Comparison of ENCODE assay signal across 8 mouse cellular contexts in the genomic region with DNA sequence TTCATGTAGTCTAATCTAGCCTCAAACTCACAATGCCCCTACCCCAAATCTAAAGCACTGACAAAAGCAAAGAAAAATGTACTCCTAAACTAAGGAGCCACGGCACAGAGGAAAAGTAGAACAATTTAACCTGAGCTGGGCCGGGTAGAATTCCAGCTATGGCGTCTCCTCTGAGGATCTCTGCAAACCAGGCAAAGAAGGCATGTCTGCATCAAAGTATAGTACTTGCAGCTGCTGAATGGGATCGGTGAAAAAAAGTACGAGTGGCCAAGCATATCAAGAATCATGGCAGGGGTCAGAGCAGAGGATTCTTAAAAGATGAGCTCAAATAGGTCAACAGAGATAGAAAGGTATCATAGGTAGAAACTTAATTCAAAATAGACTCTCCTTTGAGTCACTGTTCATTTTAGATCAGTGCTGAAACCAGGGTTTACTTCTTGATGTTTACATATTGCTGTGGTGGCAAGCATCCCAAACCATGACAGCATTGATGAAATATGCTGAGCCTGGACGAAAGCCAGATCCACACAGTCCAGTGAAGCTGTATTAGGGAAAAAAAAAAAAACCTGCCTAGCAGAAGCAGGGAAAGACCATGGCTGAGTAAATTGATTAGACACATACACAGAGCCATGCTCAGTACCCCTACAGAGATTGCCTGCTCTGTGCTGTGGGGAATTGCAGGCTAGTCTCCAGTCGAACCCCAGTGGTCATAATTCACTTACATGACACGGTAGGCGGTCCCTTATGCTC.
A peak's percentile ranks its signal among the peaks of the same experiment; 100 is the strongest.
DNase-seq lines count a peak whose midpoint lies in the region; ATAC-seq and TF ChIP-seq lines count a peak whose summit lies in the region.

No protein-coding gene starts in this region.

- H3K4me1 ChIP-seq in midbrain, postnatal 0 days (ENCODE audit: insufficient read depth, low read length) = no peaks in the 10 kb centered on the region

- peak; percentile 80 for DNase-seq in heart, adult 11 months
- DNase-seq in heart, postnatal 25 days (ENCODE audit: low spot score) = no peak
- peak; percentile 18 to 66 for DNase-seq in adrenal gland, adult (ENCODE audit: inconsistent age in 2 of 2, low spot score in 1 of 2)
- peak; percentile 56 for DNase-seq in fibroblast of lung, adult 2 months (ENCODE audit: low read depth)
- peak; percentile 26 to 33 for DNase-seq in kidney, adult 8-10 months
- DNase-seq in midbrain, postnatal 0 days (ENCODE audit: low spot score) = peak; percentile 88
- no peak for DNase-seq in spleen, postnatal 10 days (ENCODE audit: low spot score in 2 of 2)
- DNase-seq in frontal cortex, postnatal 25 days (ENCODE audit: low spot score in 2 of 2) = no peak

- H3K9ac ChIP-seq in midbrain, postnatal 0 days (replicated peaks; ENCODE audit: low read length, poor library complexity, severe bottlenecking) = no peak overlapping the region

- H3K36me3 ChIP-seq in midbrain, postnatal 0 days (ENCODE audit: insufficient read depth, low read length) = no peaks in the 10 kb centered on the region

- no peak overlapping the region for H3K4me2 ChIP-seq in midbrain, postnatal 0 days (ENCODE audit: low read depth, low read length, poor library complexity, severe bottlenecking)

- no peaks in the 10 kb centered on the region for H3K27me3 ChIP-seq in midbrain, postnatal 0 days (ENCODE audit: insufficient read depth, low read length)

- peak; percentile 38; the same call in 1 of the 2 replicates for ATAC-seq in midbrain, postnatal 0 days (ENCODE audit: low FRiP score)

- intact Hi-C loops in heart, postnatal 25 days (cut with DNase I) = no loop called here

- H3K9me3 ChIP-seq in midbrain, postnatal 0 days (ENCODE audit: low read length) = no peaks in the 10 kb centered on the region

- TF ChIP-seq CTCF in midbrain, postnatal 0 days (IDR thresholded peaks at IDR 0.05) = no peak

- no peak overlapping the region for H3K4me3 ChIP-seq in midbrain, postnatal 0 days (ENCODE audit: low read depth, low read length)

- WGBS in midbrain, postnatal 0 days = 52% methylated on average over 9 of the region's 9 CpGs

- H3K27ac ChIP-seq in midbrain, postnatal 0 days (ENCODE audit: low read depth, low read length) = no peak overlapping the region

Comparison
In these comparisons a context has a peak if more than half of its experiments do, and no peak if none do; other contexts are left out.
1. DNase-seq: peak in heart, adult 11 months (single experiment), adrenal gland, adult (2 of 2), fibroblast of lung, adult 2 months (single experiment), kidney, adult 8-10 months (2 of 2) and midbrain, postnatal 0 days (single experiment); none in heart, postnatal 25 days (single experiment), spleen, postnatal 10 days (0 of 2) and frontal cortex, postnatal 25 days (0 of 2).